Comparison of ENCODE assay signal across 8 mouse cellular contexts in the genomic region with DNA sequence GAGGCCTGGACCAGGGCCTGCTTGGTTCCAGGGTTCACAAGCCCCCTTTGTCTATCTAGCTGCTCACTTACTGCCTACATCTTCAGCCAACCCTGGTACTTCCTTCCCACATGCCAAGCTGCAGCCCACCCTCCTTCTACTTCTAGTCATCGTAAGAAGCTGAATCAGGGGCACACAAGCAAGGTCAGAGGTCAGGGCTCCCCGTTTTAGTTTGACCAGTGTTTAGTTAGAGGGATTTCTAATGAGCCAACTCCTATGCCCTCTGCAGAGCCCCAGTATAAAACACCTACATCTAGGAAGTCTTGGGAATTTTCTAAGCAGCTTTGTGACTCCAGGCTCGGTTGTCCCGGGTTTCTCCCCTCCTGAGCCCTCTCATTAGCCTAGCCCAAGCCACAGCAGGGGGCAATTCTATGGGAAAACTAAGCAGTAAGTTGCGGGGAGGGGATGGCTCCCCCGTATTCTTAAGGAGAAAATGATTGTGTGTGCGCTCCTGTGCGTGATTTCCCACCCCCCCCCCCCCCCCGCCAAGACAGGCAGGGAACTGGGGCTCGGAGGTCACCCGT. TPM values are rescaled to one million over a fixed set of nuclear protein-coding genes. Genes with fewer than 3 reads are reported as not detected.
DNase-seq lines count a peak whose midpoint lies in the region; ATAC-seq and TF ChIP-seq lines count a peak whose summit lies in the region.

No protein-coding gene starts in this region.

- H3K9me3 ChIP-seq in heart, embryonic 16.5 days (replicated peaks; ENCODE audit: control insufficient read depth, low read length) = no peaks in the 10 kb centered on the region
- no peaks in the 10 kb centered on the region for H3K9me3 ChIP-seq in G1E (replicated peaks)
- H3K9me3 ChIP-seq in forebrain, embryonic 14.5 days (replicated peaks; ENCODE audit: control insufficient read depth, low read length) = no peaks in the 10 kb centered on the region
- no peaks in the 10 kb centered on the region for H3K9me3 ChIP-seq in liver, embryonic 16.5 days (replicated peaks; ENCODE audit: control insufficient read depth, low read length)

- peak overlapping the region; percentile 96 for H3K27ac ChIP-seq in heart, embryonic 16.5 days (ENCODE audit: low read length)
- peak overlapping the region; percentile 85 for H3K27ac ChIP-seq in forebrain, embryonic 14.5 days (ENCODE audit: low read depth, low read length)
- H3K27ac ChIP-seq in liver, embryonic 16.5 days (ENCODE audit: low read length) = peak overlapping the region; percentile 40

- 7% methylated on average over 11 of the region's 11 CpGs for WGBS in heart, embryonic 16.5 days
- WGBS in forebrain, embryonic 14.5 days = 0% methylated on average over 10 of the region's 11 CpGs
- 14% methylated on average over 9 of the region's 11 CpGs for WGBS in liver, embryonic 16.5 days (ENCODE audit: insufficient replicate concordance)

- no peaks in the 10 kb centered on the region for H3K27me3 ChIP-seq in heart, embryonic 16.5 days (ENCODE audit: control insufficient read depth, insufficient read depth, low read length)
- H3K27me3 ChIP-seq in G1E (ENCODE audit: insufficient read depth, low read length) = peaks cover 39% of the 10 kb centered on the region
- peaks cover 25% of the 10 kb centered on the region for H3K27me3 ChIP-seq in forebrain, embryonic 14.5 days (replicated peaks; ENCODE audit: control insufficient read depth, insufficient read depth, low read length)
- H3K27me3 ChIP-seq in liver, embryonic 16.5 days (ENCODE audit: control insufficient read depth, insufficient read depth, low read depth, low read length) = peaks cover 18% of the 10 kb centered on the region

- DNase-seq in heart, adult 9 months (ENCODE audit: low spot score in 2 of 2) = no peak
- no peak for DNase-seq in G1E (ENCODE audit: low spot score)
- peak; percentile 85 for DNase-seq in forebrain, embryonic 14.5 days (ENCODE audit: low spot score)
- no peak for DNase-seq in adrenal gland, postnatal 10 days
- DNase-seq in left cerebral cortex, adult 18-20 months (ENCODE audit: low spot score in 2 of 2) = no peak
- DNase-seq in T-cell, adult 2 months (ENCODE audit: low spot score) = no peak

- no peak for TF ChIP-seq CTCF in G1E (IDR thresholded peaks at IDR 0.05; ENCODE audit: low read depth, low read length)

- H3K4me2 ChIP-seq in heart, embryonic 16.5 days (ENCODE audit: low read depth, low read length) = peak overlapping the region; percentile 96
- H3K4me2 ChIP-seq in forebrain, embryonic 14.5 days (ENCODE audit: low read length) = peak overlapping the region; percentile 85
- peak overlapping the region; percentile 94 for H3K4me2 ChIP-seq in liver, embryonic 16.5 days (ENCODE audit: low read depth, low read length)

- ATAC-seq in heart, embryonic 16.5 days (replicated peaks; ENCODE audit: extremely low read depth, insufficient read depth, low FRiP score) = no peak
- ATAC-seq in G1E (ENCODE audit: extremely low read depth, insufficient number of reproducible peaks, low FRiP score, poor library complexity, severe bottlenecking) = no peak
- peak; percentile 16 for ATAC-seq in forebrain, embryonic 14.5 days
- ATAC-seq in liver, embryonic 16.5 days (ENCODE audit: low read depth) = no peak

- H3K36me3 ChIP-seq in heart, embryonic 16.5 days (ENCODE audit: control insufficient read depth, insufficient read depth) = peaks cover 12% of the 10 kb centered on the region
- H3K36me3 ChIP-seq in G1E (replicated peaks) = peaks cover 25% of the 10 kb centered on the region
- peaks cover 17% of the 10 kb centered on the region for H3K36me3 ChIP-seq in forebrain, embryonic 14.5 days (ENCODE audit: control insufficient read depth, insufficient read depth, low read length)
- H3K36me3 ChIP-seq in liver, embryonic 16.5 days (ENCODE audit: control insufficient read depth, insufficient read depth) = peaks cover 4% of the 10 kb centered on the region

- peak overlapping the region; percentile 77 for H3K9ac ChIP-seq in heart, embryonic 16.5 days (ENCODE audit: low read length)
- 0 out of 2 replicates have a peak overlapping the region, but pooled peaks have one; percentile 17 for H3K9ac ChIP-seq in forebrain, embryonic 14.5 days (ENCODE audit: low read length)
- peak overlapping the region; percentile 62 for H3K9ac ChIP-seq in liver, embryonic 16.5 days (ENCODE audit: low read depth, low read length)

- H3K4me1 ChIP-seq in heart, embryonic 16.5 days (ENCODE audit: control insufficient read depth, insufficient read depth, low read length) = peaks cover 35% of the 10 kb centered on the region
- peaks cover 78% of the 10 kb centered on the region for H3K4me1 ChIP-seq in G1E (ENCODE audit: insufficient read depth, low read depth, low read length)
- peaks cover 32% of the 10 kb centered on the region for H3K4me1 ChIP-seq in forebrain, embryonic 14.5 days (ENCODE audit: control insufficient read depth, insufficient read depth, low read length)
- H3K4me1 ChIP-seq in liver, embryonic 16.5 days (ENCODE audit: control insufficient read depth, low read depth, low read length) = peaks cover 55% of the 10 kb centered on the region

- H3K4me3 ChIP-seq in heart, embryonic 16.5 days (ENCODE audit: low read length) = peak overlapping the region; percentile 62
- H3K4me3 ChIP-seq in G1E (ENCODE audit: low read depth, low read length) = peak overlapping the region; percentile 72
- peak overlapping the region; percentile 34 for H3K4me3 ChIP-seq in forebrain, embryonic 14.5 days (ENCODE audit: low read depth, low read length)
- H3K4me3 ChIP-seq in liver, embryonic 16.5 days (ENCODE audit: low read depth, low read length) = peak overlapping the region; percentile 71

RNA-seq across cellular contexts. Expression of gene Tle2, which starts 4.0 kb away (rescaled TPM):
- 19.5 and 24.5 TPM in 2 replicates for polyA plus RNA-seq in heart, embryonic 16.5 days (2015; fragmentation: Nextera tagmentation; extraction: Ambion mirVana)
- total RNA-seq in G1E (2014; fragmentation: Nextera tagmentation) (0.45 and 1.8 TPM in 2 replicates), G1E (2017) (1.5 and 2.5 TPM in 2 replicates)
- 3.3 and 3.6 TPM in 2 replicates for polyA plus RNA-seq in G1E (2012)
- polyA plus RNA-seq in forebrain, embryonic 14.5 days (2014; fragmentation: Nextera tagmentation; extraction: Ambion mirVana) = 12.0 and 17.2 TPM in 2 replicates
- 1.8 and 2.7 TPM in 2 replicates for polyA plus RNA-seq in liver, embryonic 16.5 days (2015; fragmentation: Nextera tagmentation; extraction: Ambion mirVana)
- 10 to 100 TPM; 10.9 to 18.1 TPM for total RNA-seq in adrenal gland, postnatal 10 days (2021)
- total RNA-seq in left cerebral cortex, adult 18-20 months (2021) = 10 to 100 TPM; 41.3 to 42.4 TPM

RNA-seq across cellular contexts. Expression of gene Aes, which starts 11.0 kb away (rescaled TPM):
- 529 and 769 TPM in 2 replicates for polyA plus RNA-seq in heart, embryonic 16.5 days (2015; fragmentation: Nextera tagmentation; extraction: Ambion mirVana)
- total RNA-seq in G1E (2014; fragmentation: Nextera tagmentation) (396 and 400 TPM in 2 replicates), G1E (2017) (182 and 238 TPM in 2 replicates)
- polyA plus RNA-seq in G1E (2012) = 1,535 and 1,925 TPM in 2 replicates
- polyA plus RNA-seq in forebrain, embryonic 14.5 days (2014; fragmentation: Nextera tagmentation; extraction: Ambion mirVana) = 415 and 532 TPM in 2 replicates
- polyA plus RNA-seq in liver, embryonic 16.5 days (2015; fragmentation: Nextera tagmentation; extraction: Ambion mirVana) = 131 and 141 TPM in 2 replicates
- total RNA-seq in adrenal gland, postnatal 10 days (2021) = 100 to 1,000 TPM; 541 to 611 TPM
- 100 to 1,000 TPM; 700 to 737 TPM for total RNA-seq in left cerebral cortex, adult 18-20 months (2021)

RNA-seq across cellular contexts. Expression of gene Gna11, which starts 25.3 kb away (rescaled TPM):
- 57.4 and 59.7 TPM in 2 replicates for polyA plus RNA-seq in heart, embryonic 16.5 days (2015; fragmentation: Nextera tagmentation; extraction: Ambion mirVana)
- total RNA-seq in G1E (2014; fragmentation: Nextera tagmentation) (6.4 and 6.5 TPM in 2 replicates), G1E (2017) (8.4 and 9.7 TPM in 2 replicates)
- polyA plus RNA-seq in G1E (2012) = 13.0 and 14.0 TPM in 2 replicates
- 97.6 and 98.9 TPM in 2 replicates for polyA plus RNA-seq in forebrain, embryonic 14.5 days (2014; fragmentation: Nextera tagmentation; extraction: Ambion mirVana)
- polyA plus RNA-seq in liver, embryonic 16.5 days (2015; fragmentation: Nextera tagmentation; extraction: Ambion mirVana) = 20.0 and 24.3 TPM in 2 replicates
- 10 to 100 TPM; 63.8 to 72.7 TPM for total RNA-seq in adrenal gland, postnatal 10 days (2021)
- 100 to 1,000 TPM; 105 to 114 TPM for total RNA-seq in left cerebral cortex, adult 18-20 months (2021)

RNA-seq across cellular contexts. Expression of gene Tle6, which starts 30.6 kb away (rescaled TPM):
- 29.6 and 31.0 TPM in 2 replicates for polyA plus RNA-seq in heart, embryonic 16.5 days (2015; fragmentation: Nextera tagmentation; extraction: Ambion mirVana)
- total RNA-seq in G1E (2014; fragmentation: Nextera tagmentation) (42.7 and 44.3 TPM in 2 replicates), G1E (2017) (17.5 and 21.5 TPM in 2 replicates)
- polyA plus RNA-seq in G1E (2012) = 28.8 and 49.5 TPM in 2 replicates
- polyA plus RNA-seq in forebrain, embryonic 14.5 days (2014; fragmentation: Nextera tagmentation; extraction: Ambion mirVana) = 2.4 and 2.5 TPM in 2 replicates
- 3.5 and 4.5 TPM in 2 replicates for polyA plus RNA-seq in liver, embryonic 16.5 days (2015; fragmentation: Nextera tagmentation; extraction: Ambion mirVana)
- total RNA-seq in adrenal gland, postnatal 10 days (2021) = 10 to 100 TPM in 1 of 2 experiments, 1 to 10 TPM in 1; 8.7 to 10.8 TPM
- 10 to 100 TPM; 11.4 to 11.8 TPM for total RNA-seq in left cerebral cortex, adult 18-20 months (2021)

RNA-seq across cellular contexts. Expression of gene BC025920, which starts 35.8 kb away (rescaled TPM):
- polyA plus RNA-seq in heart, embryonic 16.5 days (2015; fragmentation: Nextera tagmentation; extraction: Ambion mirVana) = 1.2 TPM in 2 replicates
- total RNA-seq in G1E (2014; fragmentation: Nextera tagmentation) (6.7 and 6.8 TPM in 2 replicates), G1E (2017) (3.3 and 4.3 TPM in 2 replicates)
- 0.40 and 0.50 TPM in 2 replicates for polyA plus RNA-seq in G1E (2012)
- polyA plus RNA-seq in forebrain, embryonic 14.5 days (2014; fragmentation: Nextera tagmentation; extraction: Ambion mirVana) = 0.81 and 1.0 TPM in 2 replicates
- 0.35 and 0.36 TPM in 2 replicates for polyA plus RNA-seq in liver, embryonic 16.5 days (2015; fragmentation: Nextera tagmentation; extraction: Ambion mirVana)
- 1 to 10 TPM; 1.1 to 1.8 TPM for total RNA-seq in adrenal gland, postnatal 10 days (2021)
- total RNA-seq in left cerebral cortex, adult 18-20 months (2021) = 1 to 10 TPM; 2.6 to 3.3 TPM

Comparison
In these comparisons a context has a peak if more than half of its experiments do, and no peak if none do; other contexts are left out.
1. H3K27ac ChIP-seq: peak in every context shown above with its lines; median percentile 96 in heart, embryonic 16.5 days; 85 in forebrain, embryonic 14.5 days; 40 in liver, embryonic 16.5 days.
2. H3K9ac ChIP-seq: peak in every context shown above with its lines; median percentile 77 in heart, embryonic 16.5 days; 62 in liver, embryonic 16.5 days; 17 in forebrain, embryonic 14.5 days.